Mouse (Mus musculus) frontal cortex, adult 2 months (tissue): ENCODE measurements around the gene Ints6. TPM values are rescaled to one million over a fixed set of nuclear protein-coding genes. Genes with fewer than 3 reads are reported as not detected.
A peak's percentile ranks its signal among the peaks of the same experiment; 100 is the strongest.
"Not testable (repeated sequence)": the region's sequence is repeated elsewhere in the genome, so short reads cannot be mapped to it uniquely, and the experiment has no call there.

Experiments used
- DNase-seq, 2 experiments: peaks; one replicate each; pipeline ENCODE4 v3.0.0; 2022; ENCODE audit warnings: low spot score in 1 of 2; ENCODE audit errors: extremely low spot score in 1 of 2
- polyA plus RNA-seq: library from polyadenylated mRNA; depleted of rRNA; stranded (reverse); fragments of >200 nt; gene quantifications from 2 replicates; pipeline ENCODE4 v1.2.3, GENCODE M21; 2012

Gene Ints6
- polyA plus RNA-seq, 1 experiment: 15.4 TPM

DNA sequence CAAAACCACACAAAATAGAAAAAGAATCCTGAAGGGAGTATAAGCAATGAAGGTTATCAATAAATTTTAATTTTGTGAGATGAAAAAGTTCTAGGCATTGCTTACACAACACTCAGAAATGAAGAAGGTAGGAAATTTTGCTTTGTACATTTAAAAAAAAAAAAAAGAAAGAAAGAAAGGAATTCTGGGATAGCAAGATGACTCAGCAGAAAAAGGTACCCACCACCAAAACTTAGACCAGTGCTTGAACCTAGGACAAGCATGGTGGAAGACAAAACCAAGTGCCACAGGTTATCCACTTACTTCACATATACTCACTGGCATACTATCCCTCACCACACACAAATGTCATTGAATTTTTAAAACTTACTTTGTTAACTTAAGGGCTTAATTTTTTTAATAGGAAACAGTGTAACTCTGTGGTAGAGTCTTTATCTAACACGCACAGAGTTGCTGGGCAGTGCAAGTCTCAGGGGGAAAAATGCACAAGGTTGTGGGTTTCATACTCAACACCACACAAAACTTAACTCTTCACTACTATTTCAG is 5.8 kb downstream of the Ints6 start:
- no peak for DNase-seq

DNA sequence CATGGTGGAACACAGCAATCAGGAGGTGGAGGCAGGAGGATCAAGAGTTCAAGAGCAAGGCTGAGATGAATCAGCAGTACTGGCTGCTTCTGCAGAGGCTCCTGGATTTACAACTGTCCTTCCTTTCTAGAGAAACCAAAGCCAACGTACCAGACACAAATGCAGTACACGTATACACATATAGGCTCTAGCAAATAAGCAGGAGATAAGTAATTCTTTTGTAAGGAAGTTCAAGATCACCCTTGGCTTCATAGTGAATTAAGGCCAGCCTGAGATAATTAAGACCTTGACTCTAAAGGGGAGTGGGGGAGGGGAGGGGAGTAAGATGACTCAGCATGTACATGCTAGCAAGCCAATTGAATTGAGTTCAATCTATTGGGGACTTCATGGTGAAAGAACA is 9.5 kb downstream of the Ints6 start:
- no peak for DNase-seq

DNA sequence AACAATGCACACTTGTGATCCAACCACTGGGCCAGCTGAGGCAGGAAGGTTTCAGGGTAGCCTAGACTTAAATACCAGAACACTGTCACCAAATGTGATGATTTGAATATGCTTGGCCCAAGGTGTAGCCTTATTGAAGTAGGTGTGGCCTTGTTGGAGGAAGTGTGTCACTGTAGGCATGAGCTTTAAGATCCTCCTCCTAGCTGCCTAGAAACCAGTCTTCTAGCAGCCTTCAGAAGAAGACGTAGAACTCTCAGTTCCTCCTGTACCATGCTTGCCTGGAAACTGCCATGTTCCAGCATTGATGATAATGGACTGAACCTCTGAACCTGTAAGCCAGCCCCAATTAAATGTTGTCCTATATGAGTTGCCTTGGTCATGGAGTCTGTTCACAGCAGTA is 25.3 kb downstream of the Ints6 start:
- DNase-seq: no peak

DNA sequence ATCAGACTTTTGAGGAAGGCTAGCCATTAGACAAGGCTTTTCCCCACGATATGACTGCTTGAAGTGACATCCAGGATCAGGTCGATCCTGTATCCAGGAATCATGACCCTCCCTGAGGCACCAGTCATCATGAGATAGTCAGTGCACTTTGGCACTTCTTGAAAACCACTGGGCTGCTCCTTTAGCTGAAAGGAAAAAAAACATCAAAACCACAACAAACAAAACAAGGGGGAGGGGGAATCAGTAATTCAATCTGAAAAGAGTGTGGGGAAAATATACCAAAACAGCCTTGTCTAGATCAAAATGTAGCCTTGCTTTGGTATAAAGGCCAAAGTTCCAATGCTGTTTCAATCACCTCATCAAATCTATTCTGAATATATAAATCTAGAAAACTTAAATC is 27.3 kb downstream of the Ints6 start:
- no peak for DNase-seq

- no peak for DNase-seq
Measured at GRCm38 (mm10) chr14:62731902-62732301, 29.1 kb downstream of the Ints6 start.

- DNase-seq: no peak
Measured at GRCm38 (mm10) chr14:62724560-62724959, 36.4 kb downstream of the Ints6 start.

- DNase-seq: peak in 1 of 2 experiments; percentile 36
Measured at GRCm38 (mm10) chr14:62721625-62722024, 39.3 kb downstream of the Ints6 start.

DNA sequence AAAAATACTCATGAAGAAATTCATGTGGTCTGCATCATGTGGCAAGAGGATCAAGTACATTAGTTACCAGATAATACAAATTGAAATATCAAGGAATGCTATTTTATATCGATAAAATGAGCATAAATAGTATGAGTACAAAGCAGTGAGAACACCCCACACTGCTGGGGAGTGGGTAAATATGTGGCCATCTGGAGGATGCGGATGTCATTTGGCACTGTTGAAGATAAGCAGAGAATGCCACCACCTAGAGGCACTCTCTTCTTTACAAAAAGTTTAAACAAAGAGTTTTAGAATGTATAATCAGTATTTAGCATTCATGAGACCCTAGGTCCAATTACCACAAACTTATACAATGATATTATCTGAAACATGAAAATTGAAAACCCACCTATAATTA is 42.8 kb downstream of the Ints6 start:
- no peak for DNase-seq

- DNase-seq: no peak
Measured at GRCm38 (mm10) chr14:62673646-62674045, 87.3 kb downstream of the Ints6 start.

DNA sequence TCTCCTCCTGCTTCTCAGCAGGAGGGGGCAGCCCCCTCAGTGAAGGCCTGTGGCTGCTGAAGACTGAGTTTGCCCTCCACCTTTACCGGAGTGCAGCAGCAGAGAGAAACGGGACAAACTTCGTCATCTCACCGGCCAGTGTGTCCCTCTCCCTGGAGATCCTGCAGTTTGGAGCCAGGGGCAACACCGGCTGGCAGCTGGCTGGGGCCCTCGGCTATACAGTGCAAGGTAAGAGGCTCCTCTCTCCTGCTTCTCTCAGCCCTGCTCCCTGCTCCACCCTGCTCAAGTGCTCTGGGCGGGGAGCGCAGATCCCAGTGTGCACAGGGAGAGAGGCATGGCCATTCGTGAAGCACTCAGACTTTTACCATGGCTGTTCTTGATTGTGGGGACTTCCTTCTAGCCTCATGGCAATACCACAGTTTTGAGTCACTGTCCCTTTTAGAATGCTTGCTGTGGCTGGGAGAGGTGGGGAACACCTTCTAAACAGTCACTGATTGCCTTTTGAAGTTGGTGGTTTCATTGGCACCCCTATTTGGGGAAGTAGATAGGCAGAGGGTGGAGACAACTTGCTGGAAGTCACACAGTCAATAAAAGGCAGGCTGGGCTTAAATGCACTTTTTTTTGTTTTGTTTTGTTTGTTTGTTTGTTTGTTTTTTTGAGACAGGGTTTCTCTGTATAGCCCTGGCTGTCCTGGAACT is 95.8 kb downstream of the Ints6 start:
- no peak for DNase-seq

DNA sequence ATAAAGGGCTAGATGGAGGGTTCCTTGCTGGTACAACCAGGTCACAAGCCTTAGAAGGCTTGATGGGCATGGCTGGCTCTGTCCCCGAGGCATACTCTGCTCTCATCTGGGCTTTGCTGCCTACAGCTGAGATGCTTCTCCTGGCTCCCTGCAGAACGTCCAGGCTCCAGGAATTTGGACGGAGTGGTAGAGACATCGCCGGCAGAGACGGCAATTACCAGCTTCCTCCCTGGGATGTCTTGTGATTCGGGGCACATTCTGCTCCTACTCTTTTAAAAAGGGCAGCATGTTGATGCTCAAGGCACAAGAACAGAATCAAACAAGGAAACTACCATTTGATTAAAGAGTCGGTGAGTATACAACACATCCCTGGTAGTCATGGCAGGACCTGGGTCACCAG is 97.6 kb downstream of the Ints6 start, which contains the start of gene Serpine3:
Serpine3 (plus strand) TSS at position 301 of the 400 bp plus-strand sequence.
- no peak for DNase-seq

DNA sequence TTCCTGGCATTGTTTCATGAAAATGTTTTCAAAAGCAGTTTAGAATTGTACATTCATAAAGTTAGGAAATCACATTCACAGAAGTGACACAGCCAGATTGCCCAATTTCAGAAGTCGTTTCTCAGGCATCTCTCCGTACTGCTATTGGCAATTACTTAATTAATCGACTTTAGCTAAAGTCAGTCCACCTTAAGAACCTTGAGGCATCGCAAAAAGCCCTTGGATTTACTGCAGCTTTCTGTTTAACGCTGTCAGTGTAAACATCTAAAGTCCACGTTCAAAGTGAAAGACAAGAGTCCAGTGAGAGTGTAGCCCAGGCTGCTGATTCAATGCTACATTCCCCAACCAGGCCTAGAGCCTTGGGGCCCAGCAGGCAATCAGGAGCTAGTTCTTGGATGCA is 98.6 kb downstream of the Ints6 start:
- DNase-seq: no peak

- no peak for DNase-seq
Measured at GRCm38 (mm10) chr14:62657469-62657868, 103.5 kb downstream of the Ints6 start.

DNA sequence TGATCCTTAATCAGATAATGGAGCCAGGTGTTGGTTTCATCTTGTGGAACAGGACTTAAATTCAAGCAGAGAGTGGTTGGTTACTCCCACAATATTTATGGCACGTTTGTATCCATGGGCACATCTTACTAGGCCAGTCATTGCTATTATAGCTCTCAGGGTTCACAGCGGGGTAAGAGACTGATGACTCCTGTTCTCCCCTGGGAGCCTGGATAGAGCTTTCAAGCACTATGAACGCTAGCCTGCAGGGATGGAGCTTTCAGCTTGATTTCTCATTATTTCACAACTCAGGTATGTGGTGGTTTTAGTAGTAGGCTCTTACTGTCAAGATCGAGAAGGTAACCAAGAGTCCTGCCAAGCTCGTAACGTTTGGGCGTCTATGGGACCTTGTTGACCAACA is 105.0 kb downstream of the Ints6 start:
- no peak for DNase-seq

DNA sequence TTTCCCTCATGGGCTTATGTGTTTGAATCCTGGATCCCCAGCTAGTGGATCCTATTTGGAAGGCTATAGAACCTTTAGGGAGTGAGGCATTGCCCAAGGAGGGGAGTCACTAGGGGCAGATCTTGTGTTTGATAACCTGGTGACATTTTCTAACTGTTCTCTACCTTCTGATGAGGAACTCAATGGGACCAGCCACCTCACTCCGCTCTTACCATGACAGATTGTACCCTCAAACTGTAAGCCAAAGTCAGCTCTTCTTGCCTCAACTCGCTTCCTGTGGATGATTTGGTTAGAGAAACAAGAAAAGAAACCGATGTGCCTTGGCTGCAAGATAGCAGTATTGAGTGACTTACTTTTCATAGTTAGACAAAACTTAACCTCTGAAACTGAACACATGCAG is 109.2 kb downstream of the Ints6 start:
- no peak for DNase-seq

DNA sequence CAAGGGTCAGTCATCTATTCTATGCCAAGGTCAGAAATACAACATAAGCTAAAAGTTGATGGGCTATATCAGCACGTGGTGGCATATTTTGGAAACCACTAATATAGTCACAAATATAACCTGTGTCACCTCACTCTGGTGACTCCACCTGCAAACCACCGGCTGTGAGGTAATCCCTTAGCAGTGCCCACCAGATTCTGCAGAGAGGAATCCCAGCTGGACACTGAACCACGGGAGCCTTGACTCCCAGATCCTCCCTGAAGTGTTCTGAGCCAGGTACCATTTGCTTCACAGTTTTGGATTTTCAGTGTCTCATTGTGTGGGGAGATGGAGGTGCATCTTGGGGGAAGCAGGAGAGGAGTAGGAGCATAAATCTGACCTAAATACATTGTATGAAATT is 110.6 kb downstream of the Ints6 start:
- no peak for DNase-seq

- no peak for DNase-seq
Measured at GRCm38 (mm10) chr14:62648405-62648804, 112.6 kb downstream of the Ints6 start.

DNA sequence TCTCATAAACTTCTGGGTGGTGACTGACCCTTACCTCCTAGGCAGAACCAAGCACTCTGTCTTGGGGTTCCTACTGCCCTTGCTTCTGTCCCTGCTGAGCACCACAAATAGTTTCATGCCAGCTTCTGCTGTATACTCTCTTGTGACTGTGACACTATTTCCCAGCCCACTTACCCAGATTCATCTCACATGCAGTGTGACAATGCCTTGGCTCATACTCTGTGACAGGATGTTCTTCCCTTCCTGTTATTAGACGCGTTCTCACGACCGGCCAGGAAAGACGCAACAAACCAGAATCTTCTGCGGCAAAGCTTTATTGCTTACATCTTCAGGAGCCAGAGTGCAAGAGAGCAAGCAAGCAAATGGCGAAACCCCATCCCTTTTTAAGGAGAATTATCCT is 118.6 kb downstream of the Ints6 start:
- not testable (repeated sequence) for DNase-seq

- no peak for DNase-seq
Measured at GRCm38 (mm10) chr14:62640396-62640795, 120.6 kb downstream of the Ints6 start.

- no peak for DNase-seq
Measured at GRCm38 (mm10) chr14:62639551-62639950, 121.4 kb downstream of the Ints6 start.

GRCm38 (mm10) chr14:62639111-62639510 is 121.9 kb downstream of the Ints6 start:
- peak in 1 of 2 experiments; percentile 35 for DNase-seq

- no peak for DNase-seq
Measured at GRCm38 (mm10) chr14:62638345-62638702, 122.6 kb downstream of the Ints6 start.
